Mouse (Mus musculus) cerebellum, postnatal 10 days (tissue): ENCODE measurements around the gene Mdga1.

Experiments
- DNase-seq, 2 experiments: peaks; one replicate each; pipeline ENCODE4 v3.0.0; 2021; ENCODE audit warnings: mixed read lengths in 2 of 2

Gene Mdga1

DNA sequence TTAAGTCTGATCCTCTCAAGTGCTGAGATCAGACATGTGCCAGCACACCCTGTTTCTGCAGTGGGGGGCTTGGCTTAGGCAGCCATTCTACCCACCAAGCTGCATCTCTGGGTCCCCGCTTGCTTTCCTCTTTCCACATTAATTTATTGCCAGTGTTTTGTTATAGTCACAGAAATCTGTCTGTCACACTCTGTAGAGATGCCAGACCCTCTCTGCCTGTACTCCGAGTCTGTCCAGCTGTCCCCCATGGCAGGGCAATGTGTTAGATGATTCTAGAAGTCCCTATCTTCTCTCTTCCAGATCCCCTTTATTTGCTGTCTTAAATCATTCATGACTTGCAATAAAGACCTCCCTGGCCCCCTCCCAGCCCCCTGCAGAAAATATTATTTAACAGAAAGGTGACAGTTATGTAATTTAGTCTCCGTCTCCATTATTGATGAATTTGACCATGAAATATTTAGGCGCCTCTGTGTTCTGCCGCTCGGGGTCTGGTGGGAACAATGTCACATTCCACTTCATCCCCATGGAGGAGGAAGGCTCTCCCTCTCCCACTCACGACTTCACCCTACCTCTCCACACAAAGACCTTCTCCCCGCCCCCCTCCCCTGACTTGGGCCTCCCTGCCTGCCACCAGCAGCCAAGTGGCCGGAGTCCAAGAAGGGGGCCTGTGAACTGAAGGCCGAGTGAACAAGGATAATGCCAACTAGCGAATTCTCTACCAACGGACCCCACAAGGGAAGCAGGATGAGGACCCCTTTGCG lies 50.9 kb downstream of the Mdga1 start:
- peak; percentile 65 to 81 for DNase-seq

DNA sequence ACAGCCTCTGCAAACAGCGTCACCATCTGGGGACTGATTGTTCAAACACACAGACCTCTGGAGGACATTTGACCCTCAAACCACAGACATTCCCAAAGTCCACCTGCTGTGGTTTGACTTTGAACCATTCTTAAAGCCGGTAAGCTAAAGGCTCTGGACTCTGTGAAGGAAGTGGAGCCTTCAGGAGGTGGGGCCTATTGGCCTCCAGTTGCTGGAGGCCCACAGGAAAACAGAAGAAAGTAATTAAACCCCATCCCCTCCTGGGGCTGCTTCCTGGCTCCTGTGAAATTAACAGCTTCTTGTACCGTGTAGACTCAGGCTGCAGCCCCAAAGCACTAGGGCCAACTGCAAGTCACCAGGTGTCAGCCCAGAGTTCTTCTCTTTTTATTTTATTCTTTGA lies 52.9 kb downstream of the Mdga1 start:
- DNase-seq = no peak

DNA sequence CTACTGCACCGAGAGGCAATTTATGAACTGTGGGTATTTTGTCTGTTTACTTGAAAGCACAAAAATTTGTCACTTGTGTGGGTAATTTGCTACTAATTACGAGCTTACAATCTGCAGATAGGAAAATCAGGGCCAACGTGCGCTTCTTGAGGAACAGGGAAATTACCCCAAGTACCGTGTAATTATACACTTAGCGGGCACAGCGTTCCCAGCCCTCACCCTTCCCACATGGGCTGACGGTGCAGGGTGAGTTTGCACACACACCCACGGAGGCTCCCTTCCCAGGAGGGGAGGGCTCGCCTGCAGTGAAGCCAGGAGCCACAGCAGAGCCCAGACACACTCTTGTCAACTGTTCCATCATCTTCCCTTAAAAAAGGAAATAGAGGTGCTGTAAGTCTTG lies 54.1 kb downstream of the Mdga1 start:
- DNase-seq = no peak

DNA sequence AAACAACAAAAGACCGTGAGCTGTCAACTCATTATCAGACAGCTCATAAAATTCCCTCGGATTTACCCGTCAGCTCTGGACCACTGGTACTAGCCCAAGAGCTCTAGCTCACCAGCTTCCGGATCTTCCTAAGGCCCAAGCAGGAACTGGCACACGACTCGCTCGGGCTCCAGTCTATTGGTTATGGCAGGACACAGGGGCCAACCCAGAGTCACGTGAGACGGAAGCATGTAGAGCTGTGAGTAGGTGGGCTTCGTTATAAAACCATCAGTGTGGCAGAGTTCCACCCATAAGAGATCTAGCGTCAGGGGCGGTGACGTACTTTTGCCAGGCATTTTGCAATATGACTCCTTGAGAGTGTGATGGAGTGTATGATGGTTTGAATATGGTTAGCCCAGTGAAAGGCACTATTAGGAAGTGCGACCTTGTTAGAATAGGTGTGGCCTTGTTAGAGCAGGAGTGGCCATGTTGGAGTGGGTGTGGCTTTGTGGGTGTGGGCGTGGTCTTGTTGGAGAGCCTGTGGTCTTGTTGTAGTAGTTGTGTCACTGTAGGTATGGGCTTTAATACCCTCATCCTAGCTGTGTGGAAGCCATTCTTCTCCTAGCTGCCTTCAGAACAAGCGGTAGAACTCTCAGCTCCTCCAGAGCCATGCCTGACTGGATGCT lies 56.5 kb downstream of the Mdga1 start:
- DNase-seq = no peak

DNA sequence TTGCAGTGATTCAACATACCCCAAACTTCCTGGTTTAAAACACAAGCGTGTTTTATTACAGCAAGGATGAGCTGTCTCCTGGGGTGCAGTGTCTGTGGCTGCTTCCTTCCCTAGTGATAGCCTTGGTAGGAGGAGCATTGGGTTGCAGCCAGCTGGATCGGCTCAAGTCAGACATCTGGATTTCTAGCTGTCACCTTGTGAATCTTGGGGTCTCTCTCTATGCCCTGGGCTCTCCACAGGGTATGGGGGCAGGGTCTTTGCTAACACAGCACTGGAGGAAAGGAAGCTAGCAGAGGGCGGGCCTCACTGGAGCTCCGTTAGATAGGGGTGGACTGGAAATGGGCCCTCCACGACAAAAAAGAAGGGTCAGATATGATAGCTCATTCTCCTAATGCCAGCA lies 57.2 kb downstream of the Mdga1 start:
- no peak for DNase-seq

DNA sequence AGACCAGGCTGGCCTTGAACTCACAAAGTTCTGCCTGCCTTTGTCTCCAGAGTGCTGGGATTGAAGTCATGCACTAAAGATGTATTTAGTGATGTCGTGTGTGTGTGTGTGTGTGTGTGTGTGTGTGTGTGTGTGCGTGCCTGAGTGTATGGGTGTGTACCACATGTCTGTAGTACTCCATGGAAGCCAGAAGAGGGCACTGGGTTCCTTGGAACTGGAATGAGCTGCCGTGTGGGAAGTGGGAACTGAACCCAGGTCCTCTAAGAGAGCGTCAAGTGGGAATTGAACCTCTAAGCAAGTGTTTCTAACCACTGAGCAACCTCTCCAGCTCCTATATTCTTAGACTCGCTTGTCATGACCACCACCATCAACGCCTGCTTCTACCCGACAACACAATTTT lies 60.9 kb downstream of the Mdga1 start:
- DNase-seq = no peak

DNA sequence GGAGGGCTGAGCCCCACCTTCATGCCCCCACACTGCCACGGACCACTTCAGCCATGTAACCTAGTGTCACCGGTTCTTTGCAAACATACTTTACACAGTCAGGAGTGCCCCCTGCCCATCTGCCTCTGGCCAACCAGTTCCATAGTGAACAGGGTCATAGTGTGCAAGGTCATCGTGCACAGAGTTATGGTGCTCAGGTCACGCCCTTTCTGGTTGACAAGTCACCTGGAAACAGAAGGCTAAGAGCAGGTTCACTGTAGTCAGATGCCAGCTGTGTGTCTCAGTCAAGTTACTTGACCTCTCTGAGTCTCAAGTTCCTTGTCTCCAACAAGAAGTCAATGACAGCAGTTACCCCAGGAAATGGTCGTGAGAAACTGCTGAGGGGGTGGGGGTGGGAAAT lies 65.2 kb downstream of the Mdga1 start:
- no peak for DNase-seq

DNA sequence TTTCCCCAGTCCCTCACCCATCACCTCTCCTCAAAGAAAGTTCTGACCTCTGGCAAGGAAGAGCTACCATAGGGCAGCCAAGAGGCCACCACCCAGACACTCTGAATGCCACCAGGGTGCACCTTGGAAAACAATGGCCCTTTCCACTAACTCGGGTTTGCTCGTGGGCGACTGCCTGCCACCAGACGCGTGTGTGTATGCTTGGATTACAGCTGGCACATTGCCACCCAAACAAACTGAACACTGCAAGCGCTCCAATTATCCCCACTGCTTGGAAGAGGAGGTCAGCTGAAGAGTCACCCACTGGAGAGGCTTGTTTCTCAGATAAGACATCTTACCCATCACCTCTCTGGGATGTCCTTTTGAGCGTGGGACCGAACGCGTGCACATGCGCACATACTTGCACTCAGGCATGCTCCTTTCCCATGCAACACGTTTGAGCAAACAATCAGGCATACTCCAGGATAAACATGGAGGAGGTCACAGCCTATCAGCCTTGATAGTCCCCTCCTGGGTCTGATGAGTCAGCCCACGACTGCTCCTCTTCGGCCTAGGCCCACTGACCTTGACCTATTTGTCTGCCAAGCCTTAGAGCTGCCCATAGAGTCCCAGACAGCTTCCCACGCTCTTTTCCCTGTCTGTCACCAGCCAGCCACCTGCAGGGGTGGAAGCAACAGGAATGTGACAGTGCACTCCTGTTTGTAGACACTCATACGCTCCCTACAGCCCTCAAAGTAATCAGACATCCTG lies 67.3 kb downstream of the Mdga1 start:
- DNase-seq = peak; percentile 69 to 70

DNA sequence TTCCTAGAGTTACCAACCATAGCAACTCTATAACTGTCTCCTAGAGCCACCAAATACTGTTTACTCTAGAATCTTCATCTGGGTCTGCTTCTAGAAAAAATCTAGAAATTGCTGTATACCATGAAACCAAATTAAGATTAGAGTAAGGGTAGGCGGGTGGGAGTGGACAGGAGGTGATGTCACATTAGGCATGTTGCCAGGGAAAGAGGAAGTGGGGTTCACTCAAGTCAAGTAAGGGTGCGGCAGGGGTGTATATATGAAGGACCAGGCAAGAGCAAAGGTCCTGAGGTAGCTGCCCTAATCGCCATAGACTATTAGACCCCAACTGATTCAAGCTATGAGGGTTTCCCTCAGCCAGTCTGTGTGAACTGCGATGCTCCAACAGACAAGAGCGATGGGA lies 69.6 kb downstream of the Mdga1 start:
- no peak for DNase-seq

DNA sequence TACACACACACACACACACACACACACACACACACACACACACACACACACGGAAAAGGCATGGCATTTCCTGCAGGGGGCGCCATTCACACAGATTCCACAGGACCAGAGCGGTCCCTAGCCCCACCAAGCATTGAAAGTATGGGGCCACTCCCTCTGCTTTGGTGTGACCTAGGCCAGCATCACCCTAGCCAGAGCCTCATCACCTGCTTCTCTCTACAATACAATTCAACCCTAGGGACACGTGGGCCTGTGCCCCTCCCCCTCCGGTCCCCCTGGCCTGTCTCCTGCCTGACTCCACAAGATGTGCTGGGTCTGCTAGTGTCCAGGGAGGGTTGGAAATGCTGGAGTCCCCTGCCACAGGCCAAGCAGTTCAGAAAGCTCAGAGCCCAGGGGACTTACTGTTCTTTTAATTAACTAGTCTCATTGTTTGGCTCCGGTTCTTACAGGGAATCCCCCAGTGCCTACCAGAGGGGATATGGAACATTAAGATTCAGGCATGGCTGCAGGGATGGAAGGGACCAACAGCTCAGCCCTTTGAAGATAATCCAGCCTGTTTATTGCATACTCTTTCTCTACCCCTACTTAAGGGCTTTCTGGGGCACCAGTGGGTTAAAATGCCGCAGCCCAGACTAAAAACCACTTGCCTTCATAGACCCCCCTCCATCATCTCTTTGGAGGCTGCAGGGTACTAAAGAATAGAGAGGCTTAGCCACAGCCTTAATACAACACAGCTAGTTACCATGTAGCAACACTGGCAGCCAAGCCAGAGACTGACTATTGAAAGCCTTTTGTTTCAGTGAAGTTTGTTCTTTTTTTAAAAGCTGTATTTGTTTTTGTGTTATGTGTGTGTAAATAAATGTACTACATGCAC lies 73.5 kb downstream of the Mdga1 start:
- peak; percentile 55 to 62 for DNase-seq

DNA sequence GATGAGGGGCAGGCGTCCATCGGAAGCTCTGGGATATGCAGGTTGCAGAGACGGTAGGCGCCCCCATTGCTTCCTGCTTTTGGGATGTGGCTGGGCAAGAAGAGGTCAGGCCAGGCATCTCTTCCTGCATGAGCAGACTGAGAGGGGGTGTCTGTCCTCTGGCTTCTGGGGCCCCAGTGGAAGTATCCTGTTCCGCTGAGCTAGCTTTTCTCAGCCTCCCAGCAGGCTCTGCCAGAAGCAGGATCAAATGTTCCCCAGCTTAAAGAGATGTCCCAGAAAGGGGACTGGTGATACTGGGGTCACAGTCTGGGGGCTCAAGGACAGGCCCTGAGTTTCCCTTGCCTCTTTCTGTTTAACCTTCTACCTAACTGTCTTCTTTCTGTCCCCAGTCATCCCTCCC lies 74.3 kb downstream of the Mdga1 start:
- no peak for DNase-seq

DNA sequence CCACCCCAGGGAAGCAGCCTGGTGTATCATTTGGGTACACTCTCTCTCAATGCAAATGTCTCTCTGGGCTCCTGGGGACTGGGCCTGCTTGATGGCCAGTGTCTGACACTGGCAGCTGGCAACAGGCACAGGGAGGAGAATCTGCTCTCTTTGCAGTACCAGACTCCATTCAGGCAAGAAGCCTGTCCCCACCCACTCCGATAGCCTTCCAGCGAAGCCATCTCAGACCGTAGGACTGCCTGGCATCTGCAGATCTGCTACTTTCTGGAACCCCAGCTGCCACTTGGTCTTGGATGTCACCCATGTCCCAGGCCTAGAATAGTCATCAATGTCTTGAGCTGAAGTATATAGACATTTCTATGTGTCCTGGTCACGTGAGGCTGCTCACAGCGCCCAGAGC lies 74.9 kb downstream of the Mdga1 start:
- DNase-seq = peak; percentile 55 to 71

DNA sequence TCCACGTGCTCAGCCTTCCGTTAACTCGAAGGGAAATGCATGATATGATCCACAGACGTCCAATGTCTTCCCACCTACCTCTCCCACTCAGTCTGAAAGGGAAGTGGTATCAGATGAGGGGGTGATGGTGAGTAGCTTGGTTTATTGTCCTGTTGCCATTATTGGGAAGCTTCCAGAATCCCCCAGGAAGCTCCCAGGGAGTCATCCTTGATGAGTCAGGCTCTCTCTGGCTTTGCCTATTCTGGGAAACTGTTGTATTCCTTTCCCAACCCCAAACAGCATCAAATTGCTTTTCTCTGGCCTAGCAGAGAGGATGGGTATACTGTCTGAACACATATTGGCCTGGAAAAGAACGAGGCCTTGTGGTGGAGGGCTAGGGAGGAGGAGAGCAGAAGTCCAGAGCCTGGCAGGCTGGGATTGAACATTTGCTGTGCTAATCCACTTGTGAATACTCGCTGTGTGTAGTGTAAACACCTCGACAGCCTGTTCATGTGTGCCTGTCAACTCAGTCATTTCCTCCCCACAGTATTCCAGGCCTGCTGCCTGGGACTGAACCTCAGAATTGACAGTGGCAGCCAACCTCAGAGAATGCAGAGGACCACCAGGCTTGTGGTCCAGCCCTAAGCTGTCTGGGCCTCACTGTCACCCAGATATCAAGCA lies 79.3 kb downstream of the Mdga1 start:
- peak in 1 of 2 experiments; percentile 37 for DNase-seq

DNA sequence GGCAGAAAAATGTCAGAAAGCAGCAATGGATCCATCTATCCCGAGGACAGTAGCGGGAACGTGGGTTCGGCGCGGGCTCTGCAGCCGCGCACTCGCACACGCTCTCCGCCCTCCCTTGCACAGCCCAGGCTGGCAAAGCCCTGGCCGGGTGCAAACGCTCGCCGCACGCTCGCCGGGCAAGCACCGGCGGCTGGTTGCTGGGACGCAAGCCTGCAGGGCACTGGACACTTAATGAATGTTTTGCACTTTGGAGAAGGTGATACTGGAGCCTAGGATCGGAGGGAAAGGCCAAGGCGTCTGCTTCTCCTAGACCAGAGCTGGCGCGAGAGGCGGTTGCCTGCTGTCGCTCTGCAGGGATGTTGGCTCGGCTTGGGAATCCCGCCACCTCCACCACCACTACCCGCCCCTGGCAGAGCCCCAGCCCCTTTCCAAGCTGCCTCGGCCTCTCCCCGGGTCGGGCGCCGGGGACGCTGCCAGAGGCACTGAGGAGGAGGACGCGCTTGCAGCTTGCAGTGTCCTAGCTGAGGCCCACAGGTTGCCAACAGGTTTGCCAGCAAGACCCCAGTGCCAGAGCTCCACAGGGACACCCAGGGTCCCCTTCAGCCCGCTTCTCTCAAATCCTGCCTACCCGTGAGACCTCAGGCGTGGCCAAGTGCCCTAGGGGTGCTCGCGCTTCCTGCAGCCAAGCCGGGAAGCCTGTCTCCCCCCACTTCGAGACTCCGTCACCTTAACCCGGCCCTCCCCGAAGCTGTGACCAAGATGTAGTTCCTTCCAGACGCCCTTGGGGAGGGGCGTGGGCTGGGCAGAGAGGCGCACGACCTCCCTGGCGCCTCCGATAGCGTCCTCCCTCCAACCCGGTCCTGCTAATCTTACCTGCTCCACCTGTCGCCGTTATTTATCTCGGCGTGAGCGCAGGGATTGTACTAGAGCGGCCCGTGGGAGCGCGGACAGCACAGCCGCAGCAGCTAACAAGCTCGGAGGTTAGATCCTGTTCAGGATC lies 80.6 kb downstream of the Mdga1 start:
- DNase-seq = peak; percentile 92 to 97

DNA sequence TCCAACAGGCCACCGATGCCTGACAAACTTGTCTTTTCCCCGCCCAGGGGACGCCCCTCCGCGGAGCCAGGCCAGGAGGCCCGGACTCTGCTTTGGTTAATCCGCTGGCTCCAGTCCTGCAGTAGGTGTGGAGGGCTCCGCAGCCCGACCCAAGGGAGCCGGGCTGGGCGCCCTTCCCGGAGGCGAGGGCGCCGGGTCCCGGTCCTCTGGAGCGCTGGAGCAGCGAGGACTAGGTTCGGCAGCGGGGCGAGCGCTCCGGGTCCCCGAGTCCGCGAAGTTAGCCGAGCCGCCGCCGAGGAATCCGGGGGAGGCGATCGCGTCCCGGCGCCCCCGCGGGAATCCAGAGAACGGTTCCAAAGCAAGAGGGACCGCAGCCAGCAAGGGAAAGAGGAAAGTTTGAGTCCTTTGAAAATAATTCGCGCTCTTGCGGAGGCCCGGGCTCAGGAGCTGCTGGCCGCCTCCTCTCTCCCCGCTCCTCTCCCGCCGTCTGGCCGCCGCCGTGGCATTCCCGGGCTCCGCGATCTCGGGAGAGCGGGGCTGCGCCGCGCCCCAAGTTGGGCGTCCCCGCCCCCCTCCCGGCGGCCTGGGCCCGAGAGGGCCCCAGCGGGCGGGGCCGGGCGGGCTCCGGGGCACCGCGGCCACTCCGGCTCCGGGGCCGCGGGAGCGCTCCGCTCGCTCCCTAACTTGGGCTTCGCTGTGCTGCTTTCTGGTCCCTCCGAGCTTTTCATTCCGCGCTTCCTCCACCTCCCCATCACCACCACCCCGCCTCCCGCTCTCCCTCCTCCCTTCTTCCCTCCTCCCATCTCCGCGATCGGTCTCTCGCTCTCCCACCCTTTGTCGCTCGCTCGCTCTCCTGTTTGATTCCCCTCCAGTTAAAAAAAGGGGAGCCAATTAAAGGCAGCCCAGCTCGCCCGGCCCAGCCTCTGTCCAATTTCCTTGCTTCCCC lies 81.7 kb downstream of the Mdga1 start:
- peak; percentile 85 to 90 for DNase-seq

DNA sequence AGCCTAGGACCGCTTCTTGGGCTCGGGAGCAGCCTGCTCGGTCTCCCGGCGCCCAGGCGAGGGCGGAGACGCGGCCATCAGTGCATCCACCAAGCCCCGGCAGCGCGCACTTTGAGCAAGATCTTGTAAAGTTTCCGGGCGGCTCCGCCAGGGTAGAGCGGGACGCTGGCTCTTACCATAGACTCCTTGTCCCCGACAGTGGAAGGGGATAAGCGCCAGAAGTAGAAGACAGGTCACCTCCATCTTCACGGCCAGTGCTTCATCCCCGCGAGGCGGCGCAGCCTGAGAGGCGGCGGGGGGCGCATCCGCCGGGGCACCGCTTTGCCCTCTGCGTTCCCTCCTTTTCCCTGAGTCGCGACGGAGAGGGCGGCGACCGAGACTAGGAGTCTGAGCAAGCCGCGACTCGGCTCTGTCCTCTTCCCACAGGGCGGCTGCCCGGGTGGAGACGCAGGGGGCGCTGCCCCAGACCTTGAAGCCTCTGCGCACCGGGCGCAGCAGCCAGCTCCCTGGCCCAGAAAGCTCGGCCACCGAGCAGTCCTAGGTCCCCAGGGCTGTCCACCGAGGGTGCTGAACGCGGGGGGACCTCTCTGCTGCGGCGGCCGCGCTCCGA lies 82.5 kb downstream of the Mdga1 start:
- peak; percentile 58 to 68 for DNase-seq

DNA sequence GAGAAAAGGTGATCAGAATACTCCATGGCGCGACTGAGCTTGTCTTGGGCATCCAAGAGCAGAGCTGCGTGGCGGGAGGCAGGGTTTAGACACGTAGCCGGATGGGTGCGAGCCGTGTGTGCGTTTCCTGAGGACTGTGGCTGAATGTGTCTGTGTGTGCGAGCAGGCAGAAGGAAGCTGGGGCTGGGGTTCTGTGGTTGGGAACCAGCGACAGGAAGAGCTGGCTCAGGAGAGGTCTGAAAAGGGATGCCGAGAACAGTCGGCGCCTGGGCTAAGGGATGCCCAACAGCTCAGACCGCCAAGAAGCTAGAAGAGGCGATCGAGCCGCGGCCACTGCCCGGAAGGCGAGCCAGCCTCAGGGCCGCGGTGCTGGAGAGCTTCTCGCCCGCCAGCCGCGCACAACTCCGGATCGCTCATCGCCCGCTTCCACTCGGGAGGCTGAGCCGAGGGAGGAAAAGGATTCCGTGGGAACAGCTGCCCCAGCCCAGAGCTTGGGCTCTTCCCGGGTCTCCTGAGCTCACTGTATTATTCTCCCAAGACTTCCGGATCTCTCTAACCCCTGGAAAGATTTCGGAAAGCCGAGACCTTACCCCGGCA lies 83.1 kb downstream of the Mdga1 start:
- peak; percentile 62 to 68 for DNase-seq

DNA sequence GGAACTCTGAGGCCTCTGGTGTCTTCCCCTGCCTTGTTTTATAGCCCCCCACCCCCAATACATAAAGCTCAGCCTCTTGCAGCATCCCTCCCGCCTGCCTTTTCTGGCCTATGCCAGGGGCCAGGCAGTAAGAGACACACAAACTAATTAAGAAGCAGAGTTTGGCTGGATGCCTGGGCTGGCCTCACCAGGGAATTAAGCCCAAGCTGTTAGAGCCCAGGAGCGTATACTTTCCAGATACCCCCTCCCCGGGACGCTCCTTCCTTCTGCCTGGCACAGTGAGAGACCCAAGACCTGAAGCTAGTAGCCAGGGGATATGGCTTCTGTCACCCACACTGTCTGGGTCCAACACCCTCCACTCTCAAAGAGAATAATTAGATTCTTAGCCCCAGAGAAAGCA lies 83.8 kb downstream of the Mdga1 start:
- DNase-seq = peak; percentile 87 to 93

DNA sequence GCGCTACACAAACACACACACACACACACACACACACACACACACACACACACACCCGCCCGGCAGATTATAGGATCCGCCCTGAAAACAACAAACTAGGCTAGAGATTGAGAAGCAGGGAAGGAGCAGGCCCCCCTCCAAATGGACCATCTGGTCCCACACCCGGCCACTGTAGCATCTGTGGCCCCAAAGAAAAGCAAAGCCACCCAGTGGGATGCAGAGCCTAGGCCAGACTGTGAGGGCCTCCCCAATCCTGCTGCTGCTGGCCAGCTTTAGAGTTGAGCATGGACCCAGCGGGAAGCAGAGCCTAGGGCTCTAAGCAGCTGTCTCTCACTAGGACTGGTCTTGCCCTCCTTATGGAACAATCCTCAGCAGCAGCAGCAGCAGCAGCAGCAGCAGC lies 85.3 kb downstream of the Mdga1 start:
- peak; percentile 77 to 90 for DNase-seq
